In the genomic region with DNA sequence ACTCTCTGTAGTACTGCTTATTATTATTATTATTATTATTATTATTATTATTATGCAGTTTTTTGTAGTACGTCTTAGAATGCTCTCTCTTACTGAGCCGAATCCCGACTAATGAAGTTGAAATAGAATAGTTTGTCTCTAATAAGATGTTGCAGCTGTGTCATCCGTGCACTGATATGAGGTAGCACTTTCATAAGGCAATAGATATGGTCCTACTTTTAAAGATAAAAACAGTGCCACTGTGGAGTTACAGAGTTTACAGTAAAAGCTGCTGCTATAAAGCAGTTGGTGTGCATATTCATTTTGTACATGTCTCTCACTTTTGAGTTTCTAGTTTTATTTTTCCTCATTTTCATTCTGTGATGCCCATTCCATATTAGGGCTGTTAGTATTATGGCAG, we compare ENCODE assay signal across 35 mouse cellular contexts.
"Had no signal": no experiment of that assay in that cellular context is flagged by ENCODE, and none has a peak within 500 bp of the region (broad histone marks: within the 10 kb centered on the region; RNA-seq: fewer than 3 reads in every experiment).

No protein-coding gene starts in this region.

- H3K27me3 ChIP-seq: heart, embryonic 12.5 days; heart, embryonic 13.5 days; heart, embryonic 15.5 days; hindbrain, embryonic 12.5 days; hindbrain, embryonic 13.5 days; hindbrain, embryonic 15.5 days; intestine, embryonic 15.5 days; kidney, embryonic 15.5 days had no signal

- ATAC-seq: hindbrain, embryonic 16.5 days; hindbrain, postnatal 0 days; inflammation-experienced regulatory T-cells, adult 6 months; intestine, embryonic 15.5 days; intestine, embryonic 16.5 days; intestine, postnatal 0 days had no signal

- DNase-seq: heart, postnatal 10 days; heart, postnatal 14 days; heart, postnatal 36 days; heart, postnatal 4 days; kidney, adult 11 months; kidney, adult 18-20 months; kidney, adult 2 months; kidney, adult 8-10 months; kidney, adult 9 months; kidney, postnatal 10 days; kidney, postnatal 14 days; kidney, postnatal 25 days; kidney, postnatal 36 days; kidney, postnatal 4 days; layer of hippocampus, adult 9-11 months; layer of hippocampus, postnatal 36 days had no signal

- H3K27ac ChIP-seq: heart, embryonic 13.5 days; heart, embryonic 15.5 days; hindbrain, embryonic 10.5 days; hindbrain, embryonic 12.5 days; hindbrain, embryonic 13.5 days; hindbrain, embryonic 14.5 days; hindbrain, embryonic 15.5 days; hindbrain, postnatal 0 days; intestine, embryonic 15.5 days; kidney, embryonic 15.5 days; kidney, postnatal 0 days; layer of hippocampus, adult 2 months; left cerebral cortex, adult 2 months had no signal

- H3K9ac ChIP-seq: heart, embryonic 12.5 days; heart, embryonic 13.5 days; heart, embryonic 15.5 days; hindbrain, embryonic 12.5 days; hindbrain, embryonic 13.5 days; hindbrain, embryonic 14.5 days; hindbrain, embryonic 15.5 days; intestine, embryonic 15.5 days; kidney, embryonic 15.5 days had no signal

- H3K4me2 ChIP-seq: heart, embryonic 11.5 days; heart, embryonic 12.5 days; heart, embryonic 13.5 days; heart, embryonic 15.5 days; hindbrain, embryonic 12.5 days; hindbrain, embryonic 13.5 days; hindbrain, embryonic 14.5 days; hindbrain, embryonic 15.5 days; intestine, embryonic 15.5 days; kidney, embryonic 15.5 days had no signal

- H3K4me3 ChIP-seq: heart, embryonic 12.5 days; heart, embryonic 13.5 days; heart, embryonic 15.5 days; hindbrain, embryonic 10.5 days; hindbrain, embryonic 12.5 days; hindbrain, embryonic 13.5 days; hindbrain, embryonic 15.5 days; intestine, embryonic 15.5 days; kidney, embryonic 15.5 days; layer of hippocampus, adult 2 months; left cerebral cortex, adult 2 months had no signal

- H3K4me1 ChIP-seq: hindbrain, embryonic 10.5 days; hindbrain, embryonic 12.5 days; intestine, embryonic 15.5 days had no signal

- H3K36me3 ChIP-seq: heart, embryonic 12.5 days; heart, embryonic 13.5 days; heart, embryonic 15.5 days; hindbrain, embryonic 10.5 days; hindbrain, embryonic 12.5 days; hindbrain, embryonic 13.5 days; hindbrain, embryonic 15.5 days; intestine, embryonic 15.5 days; kidney, embryonic 15.5 days had no signal

- H3K9me3 ChIP-seq: heart, embryonic 12.5 days; heart, embryonic 13.5 days; heart, embryonic 15.5 days; hindbrain, embryonic 10.5 days; hindbrain, embryonic 12.5 days; hindbrain, embryonic 13.5 days; hindbrain, embryonic 15.5 days; intestine, embryonic 15.5 days; kidney, embryonic 15.5 days had no signal
